Mouse (Mus musculus) midbrain, embryonic 15.5 days (tissue): ENCODE data around the gene Ccdc9. TPM values are rescaled to one million over a fixed set of nuclear protein-coding genes. Genes with fewer than 3 reads are reported as not detected.

Source experiments
- polyA plus RNA-seq: library from polyadenylated mRNA; unstranded; fragments of >200 nt; fragmentation: Nextera tagmentation; extraction: Ambion mirVana; gene quantifications from 2 replicates; pipeline ENCODE4 v1.2.1, GENCODE M21; 2015

Gene Ccdc9
- polyA plus RNA-seq, 1 experiment from 2014 or later: 21.6 TPM

Other genes starting within 250 kb of the Ccdc9 start
- gene Bicra, start 238.9 kb downstream of the Ccdc9 start, polyA plus RNA-seq: 9.2 TPM in 2 replicates
- gene Zfp541, start 225.0 kb downstream of the Ccdc9 start, polyA plus RNA-seq: 0.05 and 0.10 TPM in 2 replicates
- 224 and 234 TPM in 2 replicates for gene Napa, start 188.3 kb downstream of the Ccdc9 start, polyA plus RNA-seq
- 51.2 and 55.1 TPM in 2 replicates for gene Kptn, start 166.9 kb downstream of the Ccdc9 start, polyA plus RNA-seq
- gene Slc8a2, start 157.0 kb downstream of the Ccdc9 start, polyA plus RNA-seq: 0.80 and 0.88 TPM in 2 replicates
- gene Meis3, start 111.7 kb downstream of the Ccdc9 start, polyA plus RNA-seq: 164 and 166 TPM in 2 replicates
- gene Dhx34, start 64.8 kb downstream of the Ccdc9 start, polyA plus RNA-seq: 14.9 and 15.5 TPM in 2 replicates
- gene C5ar2, start 42.6 kb downstream of the Ccdc9 start, polyA plus RNA-seq: 0.14 TPM in 1 of 2 replicates, not detected in the other
- gene C5ar1, start 27.3 kb downstream of the Ccdc9 start, polyA plus RNA-seq: 1.5 and 2.9 TPM in 2 replicates
- 47.9 and 51.8 TPM in 2 replicates for gene Inafm1, start 13.2 kb downstream of the Ccdc9 start, polyA plus RNA-seq
- gene Bbc3, start 21.6 kb upstream of the Ccdc9 start, polyA plus RNA-seq: 32.0 and 35.0 TPM in 2 replicates
- gene Sae1, start 101.0 kb upstream of the Ccdc9 start, polyA plus RNA-seq: 243 and 256 TPM in 2 replicates
- 20.0 and 22.1 TPM in 2 replicates for gene Zc3h4, start 114.1 kb upstream of the Ccdc9 start, polyA plus RNA-seq
- 63.6 and 74.4 TPM in 2 replicates for gene Tmem160, start 166.0 kb upstream of the Ccdc9 start, polyA plus RNA-seq
- gene Npas1, start 190.9 kb upstream of the Ccdc9 start, polyA plus RNA-seq: 5.8 and 7.2 TPM in 2 replicates